Mouse (Mus musculus) testis, postnatal 14 days (tissue): ENCODE results near the gene Slc26a11.

Source experiments
- DNase-seq: peaks from one replicate; pipeline ENCODE4 v3.0.0; 2021; ENCODE audit warnings: low spot score

The Slc26a11 gene

DNA sequence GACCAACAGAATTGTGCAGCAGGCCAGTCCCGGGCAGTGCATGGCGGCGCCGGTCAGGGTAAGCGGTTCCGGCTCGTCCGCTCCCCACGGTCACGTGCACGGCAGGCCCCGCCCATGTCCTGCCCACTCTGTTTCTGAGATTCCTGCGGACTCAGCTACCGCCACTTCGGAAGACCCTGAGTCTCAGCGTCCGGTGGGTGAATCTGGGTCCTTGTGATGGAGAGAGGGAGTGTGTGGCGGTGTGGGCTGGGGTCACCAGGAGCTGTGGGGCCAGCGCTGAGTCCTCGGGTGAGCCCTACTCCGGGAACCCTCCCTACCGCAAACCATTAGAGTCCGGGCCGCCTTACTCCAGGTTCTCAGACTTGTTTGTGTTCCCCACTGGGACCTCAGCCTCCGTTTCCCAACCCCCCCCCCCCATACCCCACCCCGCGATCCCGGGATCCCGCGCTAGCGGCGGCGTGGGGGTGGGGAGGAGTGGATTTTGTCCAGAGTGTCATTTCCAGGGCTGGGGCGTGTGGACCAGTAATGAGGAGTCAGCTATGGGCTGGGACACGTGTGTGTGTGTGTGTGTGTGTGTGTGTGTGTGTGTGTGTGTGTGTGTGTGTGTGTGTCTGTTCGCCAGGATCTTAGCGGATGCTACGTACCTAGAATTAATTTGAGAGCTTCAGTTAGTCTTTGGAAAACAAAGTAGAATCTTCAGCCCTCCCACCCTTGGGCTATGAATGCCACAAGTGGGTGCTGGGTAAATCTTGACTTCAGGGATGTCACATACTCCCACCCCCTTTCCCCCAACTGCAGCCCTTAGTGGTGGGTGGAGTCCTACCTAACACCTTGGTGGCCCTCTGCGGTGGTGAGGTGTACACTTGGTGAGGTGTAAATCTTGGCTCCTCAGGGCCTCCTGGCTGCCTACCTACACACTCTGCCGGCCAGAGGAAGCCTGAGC, at the start of gene Slc26a11, which contains the start of gene Sgsh:
Gene Slc26a11 (plus strand): TSS at position 115 of the 943 bp plus-strand sequence.
Gene Sgsh (minus strand): TSS at position 94 of the 943 bp plus-strand sequence.
- DNase-seq, result peak; percentile 75

DNA sequence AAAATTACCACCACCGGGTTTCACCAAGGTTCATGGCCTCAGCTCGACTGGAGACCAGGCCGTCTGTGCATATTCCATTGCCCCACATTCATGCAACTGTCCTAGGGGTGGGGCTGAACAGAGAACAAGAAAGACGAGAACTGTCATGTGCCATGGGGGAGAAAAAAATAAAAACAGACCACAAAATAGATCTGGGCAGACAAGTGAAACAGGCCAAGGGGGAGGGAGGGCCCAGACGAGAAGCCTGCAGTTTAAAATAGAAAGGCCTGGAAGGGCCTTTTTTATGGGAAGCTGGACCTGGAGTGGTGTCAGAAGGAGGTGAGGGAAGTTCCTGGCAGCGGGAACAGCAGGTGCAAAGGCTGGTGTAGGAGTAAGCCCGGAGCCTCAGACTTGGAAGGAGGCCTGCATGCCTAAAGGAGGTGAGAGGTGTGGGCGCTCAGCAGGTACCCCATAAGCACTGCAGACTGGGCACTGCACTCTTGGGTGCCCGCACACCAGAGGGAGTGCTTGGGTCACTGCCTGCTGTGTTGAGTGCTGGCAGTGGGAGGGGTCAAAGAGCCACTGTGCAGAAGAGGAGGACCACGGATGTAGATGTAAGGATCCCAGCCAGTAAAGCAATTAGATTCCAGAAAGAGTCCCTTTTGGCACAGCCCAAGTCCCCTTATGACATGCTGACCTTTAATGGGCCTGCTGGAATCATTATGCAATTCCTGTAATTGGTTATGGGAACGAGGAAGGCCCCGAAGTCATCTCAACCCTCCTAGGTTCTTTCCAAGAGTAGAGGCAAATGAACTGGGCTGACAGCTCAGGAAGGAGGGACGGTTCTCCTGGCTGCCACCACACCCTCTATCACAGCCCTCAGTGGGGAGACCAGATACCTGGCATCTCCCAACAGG, 48.3 kb upstream of the Slc26a11 start:
- DNase-seq, result no peak

DNA sequence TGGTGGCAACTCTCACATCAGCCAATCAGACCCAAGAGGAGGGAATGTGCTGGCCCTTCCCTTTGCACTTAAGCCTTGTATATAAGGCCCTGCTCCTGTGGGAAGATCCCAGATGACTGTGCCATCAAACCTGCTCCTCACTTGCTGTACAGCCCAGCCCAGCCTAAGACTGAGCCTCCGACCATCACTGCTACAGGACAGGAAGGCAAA, 47.8 kb upstream of the Slc26a11 start, which contains the start of gene Card14:
Gene Card14 (plus strand): TSS at position 111 of the 210 bp plus-strand sequence.
- no peak for DNase-seq

DNA sequence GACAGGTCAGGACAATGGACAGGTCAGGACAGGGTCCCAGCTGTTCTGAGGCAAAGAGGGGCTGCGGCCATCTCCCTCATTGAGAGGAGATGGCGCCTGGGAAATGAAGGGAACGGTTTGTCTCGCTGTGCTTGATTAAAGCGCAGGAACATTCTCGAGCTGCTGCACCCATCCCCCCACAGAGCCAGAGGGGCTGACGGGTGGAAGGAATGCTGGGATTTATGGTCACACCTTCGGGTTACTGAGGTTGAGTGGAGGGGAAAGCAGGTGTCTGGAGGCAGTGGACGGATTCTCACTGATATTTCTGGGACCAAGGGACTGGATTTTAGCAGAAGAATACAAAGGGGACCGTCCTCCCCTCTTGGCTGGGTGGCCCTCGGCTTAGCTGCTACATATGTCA, 47.4 kb upstream of the Slc26a11 start:
- DNase-seq, result no peak

DNA sequence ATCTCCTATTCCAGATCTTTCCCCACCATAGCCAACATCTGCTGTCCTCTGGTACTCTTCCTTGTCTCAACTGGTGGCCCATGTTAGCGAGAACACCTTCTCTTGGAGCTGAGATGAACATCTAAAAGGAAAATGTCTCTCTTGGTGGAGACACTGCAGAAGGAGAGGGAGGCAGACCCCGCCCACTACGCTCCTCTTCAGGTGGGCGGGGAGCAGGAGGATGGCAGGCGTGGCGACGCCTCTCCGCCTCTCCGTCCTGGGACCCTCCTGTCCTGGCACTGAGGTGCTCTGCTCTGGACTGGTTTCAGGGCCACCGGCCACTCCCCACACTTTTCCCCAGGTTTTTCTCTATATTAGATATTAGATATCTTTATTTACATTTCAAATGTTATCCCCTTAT, 44.7 kb upstream of the Slc26a11 start:
- DNase-seq, result no peak

DNA sequence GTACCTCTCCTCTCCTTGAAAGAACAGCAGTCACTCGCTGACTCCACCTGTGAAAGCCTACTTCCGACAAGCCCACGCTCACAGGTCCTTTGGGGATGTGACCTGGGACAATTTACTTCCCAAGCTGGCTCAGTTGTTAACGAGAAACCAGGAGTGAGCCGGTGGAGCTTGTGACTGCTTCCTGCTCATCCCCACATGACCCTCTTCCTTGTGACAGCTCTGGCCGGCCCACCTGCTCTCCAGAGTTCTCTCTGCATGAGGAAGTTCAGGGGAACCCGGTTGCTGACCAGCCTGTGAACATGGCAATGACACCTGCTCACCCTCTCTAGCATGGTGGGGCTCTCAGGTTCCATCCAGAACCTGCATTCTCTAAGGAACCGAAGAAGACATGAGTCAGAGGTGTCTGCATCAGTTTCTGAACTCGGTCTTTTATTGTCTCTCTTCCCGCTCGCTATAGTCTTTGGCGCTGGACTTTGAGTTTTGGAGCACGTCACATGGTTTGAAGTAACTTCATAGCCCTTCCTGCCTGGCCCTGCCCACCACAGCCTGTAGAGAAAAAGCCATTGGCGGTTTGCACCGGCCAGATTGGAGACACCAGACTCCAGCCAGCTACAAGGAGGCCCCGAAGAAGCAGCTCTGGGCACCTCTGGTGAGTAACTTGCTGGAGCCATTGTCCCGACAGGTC, 41.0 kb upstream of the Slc26a11 start:
- no peak for DNase-seq

DNA sequence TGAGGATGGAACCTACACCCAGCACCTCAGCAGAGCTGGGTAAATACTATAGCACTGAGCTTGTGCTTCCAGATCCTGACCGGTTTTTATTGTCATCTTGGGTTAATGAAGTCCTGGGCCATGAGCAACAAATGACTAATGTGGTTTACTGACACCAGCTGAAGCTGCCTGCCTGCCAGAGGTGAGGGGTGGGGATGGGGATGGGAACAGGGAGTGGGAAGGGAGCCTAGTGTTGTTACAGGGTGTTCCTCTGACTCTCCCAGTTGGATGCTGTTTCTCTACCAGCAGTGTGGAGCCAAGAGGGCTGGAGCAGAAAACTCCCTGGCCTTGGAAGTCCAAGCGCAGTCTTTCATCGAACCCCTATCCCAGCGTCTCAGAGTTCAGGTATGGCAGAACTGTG, 38.6 kb upstream of the Slc26a11 start:
- DNase-seq, result peak; percentile 44

DNA sequence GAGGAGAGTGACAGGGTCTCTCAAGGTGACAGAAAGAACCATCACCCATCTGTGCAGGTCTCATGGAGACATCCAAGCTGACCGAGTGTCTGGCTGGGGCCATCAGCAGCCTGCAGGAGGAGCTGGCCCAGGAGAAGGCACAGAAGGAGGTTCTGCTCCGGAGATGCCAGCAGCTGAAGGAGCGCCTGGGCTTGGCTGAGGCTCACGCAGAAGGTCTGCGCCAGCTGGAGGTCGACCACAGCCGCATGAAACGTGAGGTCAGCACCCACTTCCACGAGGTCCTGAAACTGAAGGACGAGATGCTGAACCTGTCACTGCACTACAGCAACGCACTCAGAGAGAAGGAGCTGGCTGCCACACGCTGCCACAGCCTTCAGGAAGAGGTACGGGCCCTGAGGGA, 32.8 kb upstream of the Slc26a11 start:
- no peak for DNase-seq

DNA sequence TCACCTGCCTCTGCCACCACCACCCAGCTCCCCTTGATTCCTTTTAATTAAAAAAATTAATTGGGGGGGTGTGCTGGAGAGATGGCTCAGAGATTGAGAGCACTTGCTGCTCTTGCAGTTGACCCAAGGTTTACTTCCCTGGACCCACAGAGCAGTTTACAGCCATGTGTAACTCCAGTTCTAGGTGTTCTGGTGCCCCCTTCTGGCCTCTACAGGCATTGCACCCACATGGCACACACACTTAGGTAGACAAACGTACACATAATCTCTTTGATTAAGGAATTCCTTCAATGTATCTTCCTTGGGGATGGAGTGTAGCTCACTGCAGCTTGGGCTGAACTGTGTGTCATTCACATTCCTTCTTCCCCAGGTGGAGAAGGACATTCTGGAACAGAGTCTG, 30.3 kb upstream of the Slc26a11 start:
- DNase-seq, result no peak

DNA sequence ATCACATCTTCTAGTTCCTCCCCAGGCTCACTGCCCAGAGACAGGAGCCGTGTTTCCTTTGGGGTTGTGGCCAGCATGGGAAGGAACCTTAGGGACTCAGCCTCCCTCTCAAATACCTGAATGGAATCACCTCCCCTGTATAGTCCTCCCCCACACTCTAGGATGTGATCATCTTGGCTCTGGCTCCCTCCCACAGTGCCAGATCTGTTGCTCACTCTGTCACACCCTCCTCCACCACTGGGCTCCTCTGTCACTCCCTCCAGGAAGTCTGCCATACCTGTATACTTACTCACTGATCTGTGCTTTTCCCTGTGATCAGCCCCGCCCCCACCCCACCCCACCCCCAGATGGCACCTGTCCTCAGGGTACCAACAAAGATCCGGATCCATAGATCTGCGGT, 24.8 kb upstream of the Slc26a11 start:
- no peak for DNase-seq

DNA sequence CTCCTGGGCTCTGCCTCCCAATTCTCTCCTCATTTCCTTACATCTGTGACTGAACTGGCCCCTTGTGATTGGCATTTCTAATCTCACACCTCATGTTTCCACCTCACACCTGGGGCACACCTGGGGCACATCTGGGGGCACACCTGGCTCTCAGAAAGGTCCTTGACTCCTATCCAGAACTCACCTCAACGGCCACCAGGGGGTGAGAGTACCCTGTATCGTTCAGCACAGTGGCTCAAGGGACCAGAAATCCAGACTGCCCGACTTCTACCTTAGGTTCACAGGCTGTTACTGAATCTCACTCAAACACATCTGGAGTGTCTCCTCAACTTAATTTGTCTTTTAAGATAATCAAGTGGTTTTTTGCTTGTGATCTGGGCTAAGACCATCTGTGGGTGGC, 23.4 kb upstream of the Slc26a11 start:
- no peak for DNase-seq

DNA sequence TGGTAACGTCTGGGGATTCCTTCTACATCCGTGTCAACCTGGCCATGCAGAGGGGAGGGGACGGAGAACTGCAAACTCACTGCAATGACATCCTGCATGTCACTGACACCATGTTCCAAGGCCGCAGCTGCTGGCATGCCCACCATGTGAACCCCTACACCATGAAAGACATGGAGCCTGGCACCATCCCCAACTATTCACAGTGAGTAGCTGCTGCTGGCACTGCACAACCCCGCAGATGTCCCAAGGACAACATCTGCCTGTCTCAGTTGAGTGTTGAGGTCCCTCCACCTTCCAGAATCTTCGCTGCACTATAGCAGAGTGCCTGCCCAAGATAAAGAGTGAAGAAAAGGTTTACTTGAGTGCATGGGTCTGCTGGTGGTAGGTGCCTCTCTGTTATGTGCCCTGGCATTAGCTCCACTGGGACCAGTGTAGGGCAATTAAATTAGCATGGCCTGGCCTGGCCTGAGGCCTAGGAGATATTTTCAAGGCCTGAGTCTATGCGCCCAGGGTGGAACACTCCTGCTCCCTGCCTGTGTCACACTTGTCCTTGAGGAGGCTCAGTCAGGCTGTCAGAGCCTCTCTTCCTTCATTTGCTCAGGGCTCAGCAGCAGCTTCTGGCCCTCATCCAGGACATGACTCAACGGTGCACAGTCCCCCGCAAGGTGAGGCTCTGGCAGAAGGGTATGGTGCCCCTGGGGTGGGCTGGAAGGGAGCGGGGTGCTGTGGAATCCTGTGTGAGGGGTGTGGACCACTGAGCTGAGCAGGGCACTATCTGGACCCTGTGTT, 16.9 kb upstream of the Slc26a11 start:
- peak; percentile 32 for DNase-seq

DNA sequence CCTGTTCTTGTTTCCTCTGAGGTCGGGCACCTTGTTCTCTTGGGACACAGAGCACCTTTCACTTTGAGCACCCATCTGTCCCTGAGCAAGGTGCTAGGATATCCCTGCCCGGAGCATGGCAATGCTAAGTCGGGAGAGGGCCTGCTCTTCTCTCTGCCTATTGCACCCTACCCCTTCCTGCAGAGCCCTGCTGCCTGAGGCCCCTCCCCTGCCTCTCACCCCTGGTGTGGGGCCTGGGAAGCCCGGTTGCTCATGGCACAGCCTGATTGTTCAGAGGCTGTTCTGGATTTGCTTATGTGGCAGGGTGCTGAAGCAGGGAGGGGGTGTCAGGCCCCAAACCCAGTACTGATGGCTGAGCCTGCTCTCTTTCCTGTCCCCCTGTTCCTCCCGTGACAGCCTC, 16.2 kb upstream of the Slc26a11 start:
- no peak for DNase-seq

DNA sequence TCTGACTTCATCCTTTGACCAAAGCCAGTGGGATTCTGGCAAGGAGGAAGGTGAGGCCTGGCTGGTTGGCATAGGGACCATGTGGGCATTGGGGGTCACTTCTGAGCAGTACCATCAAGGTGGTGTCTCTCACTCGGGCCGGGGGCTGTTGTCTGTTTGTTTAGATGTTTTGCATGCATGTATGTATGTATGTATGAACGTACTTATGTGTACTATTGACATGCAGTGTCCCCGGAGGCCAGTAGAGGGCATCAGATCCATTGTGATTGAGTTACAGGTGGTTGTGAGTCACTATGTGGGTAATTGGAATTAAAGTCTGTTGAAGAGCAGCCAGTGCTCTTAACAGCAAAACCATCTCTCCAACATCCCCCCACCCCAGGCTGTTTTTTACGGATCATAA, 15.7 kb upstream of the Slc26a11 start:
- DNase-seq, result peak; percentile 40

DNA sequence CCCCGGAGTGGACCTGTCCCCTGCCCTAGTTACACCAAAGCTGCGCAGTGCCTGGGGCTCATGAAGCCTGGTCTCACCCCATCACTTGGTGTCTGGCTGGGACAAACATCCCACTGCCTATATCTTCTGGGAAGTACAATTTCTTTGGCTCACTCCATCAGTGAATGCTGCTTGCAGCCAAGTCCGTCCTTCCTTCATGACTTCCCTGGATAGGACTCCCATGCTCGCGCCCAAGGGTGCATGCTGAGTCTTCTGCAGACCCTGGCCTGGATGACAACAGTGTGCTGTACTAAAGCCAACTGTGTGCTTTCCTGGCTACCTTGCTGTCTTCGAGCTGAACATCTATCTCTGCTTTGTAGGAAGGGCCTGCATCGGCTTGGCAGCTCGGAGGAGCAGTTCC, 11.2 kb upstream of the Slc26a11 start:
- DNase-seq, result no peak

DNA sequence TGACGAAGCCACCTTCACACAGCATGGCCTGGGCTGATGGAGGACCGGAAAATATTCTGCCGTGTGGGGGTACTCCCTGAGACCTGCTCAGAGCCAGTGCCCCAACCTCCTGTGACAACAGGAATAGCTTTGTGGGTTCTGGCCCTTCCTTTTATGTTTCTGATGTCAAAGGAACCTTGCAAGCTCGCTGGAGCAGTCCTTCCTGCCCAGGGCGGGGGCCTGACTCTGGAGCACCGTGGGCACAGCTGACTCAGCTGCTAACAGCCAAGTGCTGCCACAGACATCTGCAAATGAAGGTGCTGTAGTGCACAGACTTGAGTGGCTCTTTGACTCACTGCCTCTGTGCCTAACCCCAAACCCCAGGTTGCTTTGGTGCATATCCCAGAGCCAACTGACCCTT, 10.5 kb upstream of the Slc26a11 start:
- DNase-seq, result no peak

DNA sequence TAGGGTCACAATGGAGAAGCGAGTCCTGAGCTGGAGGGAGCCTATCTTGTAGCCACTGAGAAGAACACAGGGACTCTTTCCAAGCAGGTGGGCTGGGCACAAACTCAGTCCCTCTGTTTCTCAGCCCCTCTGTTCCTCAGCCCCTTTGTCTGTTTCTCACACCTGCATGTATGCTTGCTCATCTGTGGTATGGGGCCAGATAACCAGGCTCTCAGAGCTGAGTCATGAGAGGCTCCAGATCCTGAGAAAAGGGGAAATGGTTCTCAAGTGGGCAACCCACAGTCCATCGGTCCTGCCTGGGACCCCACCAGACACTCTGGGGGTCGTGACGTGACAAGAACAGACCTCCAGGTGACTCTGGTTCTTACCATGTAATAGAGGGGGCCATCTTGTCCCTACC, 8.2 kb upstream of the Slc26a11 start:
- DNase-seq, result no peak

DNA sequence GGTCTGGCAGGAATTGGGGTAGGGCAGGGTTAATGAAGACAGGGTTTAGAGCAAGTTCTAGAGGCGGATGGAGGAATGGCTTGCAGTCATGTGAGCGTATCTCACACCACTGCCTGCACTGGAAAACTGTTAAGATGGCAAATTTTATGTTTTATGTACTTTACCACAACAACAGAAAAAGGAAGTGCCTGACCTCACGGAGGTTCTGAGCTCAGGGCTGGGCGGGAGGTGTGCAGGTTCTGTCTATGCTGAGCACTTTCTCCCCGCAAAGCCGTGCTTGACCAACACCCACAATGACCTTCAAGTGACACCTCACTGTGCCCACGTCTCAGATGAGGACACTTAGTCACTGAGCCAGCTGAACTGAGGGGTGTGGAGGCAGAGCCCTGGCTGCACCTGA, 3.2 kb upstream of the Slc26a11 start:
- DNase-seq, result no peak

DNA sequence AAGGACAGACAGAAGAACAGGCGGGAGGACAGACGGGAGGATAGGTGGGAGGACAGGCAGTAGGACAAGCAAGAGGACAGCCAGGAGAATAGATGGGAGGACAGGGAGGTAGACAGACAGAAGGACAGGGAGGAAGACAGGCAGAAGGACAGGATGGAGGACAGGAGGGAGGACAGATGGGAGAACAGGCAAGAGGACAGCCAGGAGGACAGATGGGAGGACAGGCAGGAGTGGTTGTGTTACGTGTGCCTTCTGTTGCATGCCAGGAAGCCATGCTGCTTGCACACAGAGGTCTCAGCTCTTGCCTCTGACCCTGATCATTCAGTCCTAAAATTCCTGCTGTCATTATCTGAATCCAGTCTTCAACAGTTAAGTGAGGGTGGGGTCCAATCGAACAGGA, 1.4 kb upstream of the Slc26a11 start:
- DNase-seq, result no peak

DNA sequence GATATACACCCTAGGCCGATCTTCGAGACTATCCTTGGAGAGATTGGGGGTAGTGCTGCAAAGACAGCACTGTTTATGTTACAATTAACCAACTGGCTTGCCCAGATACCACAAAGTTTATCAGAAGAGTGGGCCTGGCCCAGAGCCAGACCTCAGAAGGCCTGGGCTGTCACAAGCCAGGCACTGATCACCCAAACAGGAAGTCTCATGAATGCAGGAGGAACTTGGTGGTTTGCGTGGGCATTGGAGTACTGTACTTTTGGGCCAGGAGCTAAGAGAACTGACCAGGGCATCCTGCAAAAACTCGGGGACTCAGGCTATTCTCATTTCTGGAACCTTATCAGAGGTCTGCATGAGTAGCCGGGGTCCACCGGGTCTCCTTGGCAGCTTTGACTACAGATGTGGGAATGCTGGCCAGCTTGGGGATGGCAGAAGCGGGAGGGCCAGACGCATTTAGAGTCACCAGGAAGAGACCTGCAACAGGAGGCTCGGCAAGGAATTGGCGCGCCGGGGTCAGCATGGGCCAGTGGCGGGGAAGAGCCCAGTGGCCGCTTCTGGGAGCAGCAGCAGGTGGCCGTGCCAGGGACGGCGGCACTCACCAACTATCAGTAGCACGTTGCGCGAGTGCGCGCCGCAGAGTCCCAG, 437 bp upstream of the Slc26a11 start:
- DNase-seq, result peak; percentile 66

DNA sequence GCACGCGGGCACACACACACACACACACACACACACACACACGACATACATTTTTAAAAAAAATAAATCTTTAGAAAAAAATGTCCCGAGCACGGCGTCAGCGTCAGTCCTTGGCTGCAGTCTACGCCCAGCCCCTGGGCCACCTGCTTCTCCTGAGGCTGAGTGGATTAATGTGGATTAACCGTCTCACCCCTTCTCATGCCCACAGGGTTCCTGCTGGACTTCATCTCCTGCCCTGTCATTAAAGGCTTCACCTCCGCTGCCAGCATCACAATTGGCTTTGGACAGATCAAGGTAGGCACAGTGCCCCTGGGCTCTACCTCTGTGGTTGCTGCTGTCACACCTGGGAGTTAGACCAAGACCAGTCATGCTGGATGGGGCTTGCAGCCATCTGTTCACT, 3.7 kb downstream of the Slc26a11 start:
- no peak for DNase-seq
